Mouse (Mus musculus) liver, embryonic 14.5 days (tissue): ENCODE measurements around the gene Id2. TPM values are rescaled to one million over a fixed set of nuclear protein-coding genes. Genes with fewer than 3 reads are reported as not detected.

ENCODE experiments used
- ATAC-seq: fragments of 200-750 bp; cut with Nextera tagmentation; 2 replicates; pipeline ENCODE4 v1.8.0; 2017; ENCODE audit warnings: moderate number of reproducible peaks, mild to moderate bottlenecking, moderate library complexity; ENCODE audit not compliant: insufficient read depth
- DNase-seq, 3 experiments: peaks; one replicate each; pipeline ENCODE4 v3.0.0-alpha.2; 2012 to 2013; ENCODE audit warnings: low read depth in 3 of 3, low spot score in 3 of 3
- H3K27ac ChIP-seq: fragments of 300-500 bp; sonication (generic); 2 replicates; pipeline ENCODE4 v1.5.1; 2014; ENCODE audit warnings: moderate library complexity, mild to moderate bottlenecking, control low read depth, inconsistent platforms
- H3K27me3 ChIP-seq: fragments of 300-500 bp; sonication (generic); 2 replicates; pipeline ENCODE4 v1.6.1; 2014; ENCODE audit warnings: mild to moderate bottlenecking, low read length, moderate library complexity; ENCODE audit not compliant: control insufficient read depth, insufficient read depth
- H3K36me3 ChIP-seq: fragments of 300-500 bp; sonication (generic); replicated peaks from 2 replicates; pipeline ENCODE4 v1.6.1; 2014; ENCODE audit warnings: low read depth; ENCODE audit not compliant: control insufficient read depth, insufficient read depth
- H3K4me1 ChIP-seq, 2 experiments: fragments of 200-500 bp in 1 of 2; fragments of 300-500 bp in 1 of 2; sonication (generic) in 1 of 2; replicated peaks; 2 replicates each; pipeline ENCODE4 v1.6.1; 2012 to 2014; ENCODE audit warnings: antibody characterized with exemption in 1 of 2, inconsistent platforms in 1 of 2, low read length in 1 of 2; ENCODE audit not compliant: control insufficient read depth in 2 of 2, insufficient read depth in 2 of 2
- H3K4me2 ChIP-seq: fragments of 300-500 bp; sonication (generic); 2 replicates; pipeline ENCODE4 v1.6.1; 2014; ENCODE audit warnings: low read depth, mild to moderate bottlenecking, control low read depth, moderate library complexity
- H3K4me3 ChIP-seq, 2 experiments: fragments of 200-500 bp in 1 of 2; fragments of 300-500 bp in 1 of 2; sonication (generic) in 1 of 2; 2 replicates each; pipeline ENCODE4 v1.5.1; 2012 to 2014; ENCODE audit warnings: low read depth in 2 of 2, low read length in 2 of 2, mild to moderate bottlenecking in 2 of 2, control low read depth in 1 of 2, inconsistent platforms in 1 of 2, moderate library complexity in 1 of 2; ENCODE audit not compliant: insufficient read depth in 1 of 2
- H3K9ac ChIP-seq: fragments of 300-500 bp; sonication (generic); replicated peaks from 2 replicates; pipeline ENCODE4 v1.6.1; 2014; ENCODE audit warnings: mild to moderate bottlenecking, control low read depth, moderate library complexity
- H3K9me3 ChIP-seq: fragments of 300-500 bp; sonication (generic); 2 replicates; pipeline ENCODE4 v1.6.1; 2016; ENCODE audit warnings: low read length, mixed read lengths; ENCODE audit not compliant: control insufficient read depth
- CTCF ChIP-seq: IDR thresholded peaks from 2 replicates; pipeline ENCODE4 v1.5.1; 2016; ENCODE audit warnings: antibody characterized with exemption, low read depth, control low read depth
- EP300 ChIP-seq: IDR thresholded peaks from 2 replicates; pipeline ENCODE4 v1.6.1; 2016; ENCODE audit warnings: antibody characterized with exemption, low read depth
- WGBS: fragments of 180-500 bp; shearing (Covaris S2); extraction: QIAGEN DNeasy Blood & Tissue Kit; methylation state at CpG from one replicate; pipeline ENCODE4 v1.1.7; 2014; ENCODE audit not compliant: insufficient replicate concordance; 5-methylcytosine and 5-hydroxymethylcytosine counted together
- polyA plus RNA-seq, 2 experiments: library from polyadenylated mRNA; depleted of rRNA in 1 of 2; stranded (reverse) in 1 of 2; unstranded in 1 of 2; fragments of >200 nt; fragmentation: Nextera tagmentation in 1 of 2; extraction: Ambion mirVana in 1 of 2; gene quantifications; 2 replicates each; pipeline versions ENCODE4 v1.2.1 to v1.2.3; 2012 to 2014

Gene Id2
- polyA plus RNA-seq, 2 experiments = 46.3 to 114 TPM

- H3K4me2 ChIP-seq = no peak overlapping the region
- no peaks in the 10 kb centered on the region for H3K36me3 ChIP-seq
- no peak overlapping the region for H3K9ac ChIP-seq
- no peaks in the 10 kb centered on the region for H3K27me3 ChIP-seq
- no peaks in the 10 kb centered on the region for H3K9me3 ChIP-seq
- H3K27ac ChIP-seq = no peak overlapping the region
- H3K4me1 ChIP-seq = 0 out of 4 replicates have a peak, but pooled peaks cover 0 to 5% of the 10 kb centered on the region in 2 experiments
- TF ChIP-seq EP300 (no peak), CTCF (no peak)
- 50% methylated on average over 4 of the region's 4 CpGs for WGBS
- H3K4me3 ChIP-seq = no peak overlapping the region
- ATAC-seq (no peak), DNase-seq (no peak)
Measured at GRCm38 (mm10) chr12:25117856-25118511, 21.0 kb upstream of the Id2 start.

- no peaks in the 10 kb centered on the region for H3K9me3 ChIP-seq
- H3K27ac ChIP-seq = no peak overlapping the region
- no peaks in the 10 kb centered on the region for H3K27me3 ChIP-seq
- no peaks in the 10 kb centered on the region for H3K36me3 ChIP-seq
- no peak overlapping the region for H3K9ac ChIP-seq
- ATAC-seq (no peak), DNase-seq (no peak)
- WGBS = 38% methylated on average over 2 of the region's 2 CpGs
- H3K4me1 ChIP-seq = 0 out of 4 replicates have a peak, but pooled peaks cover 0 to 5% of the 10 kb centered on the region in 2 experiments
- TF ChIP-seq CTCF (no peak), EP300 (no peak)
- H3K4me3 ChIP-seq = no peak overlapping the region
- no peak overlapping the region for H3K4me2 ChIP-seq
Measured at GRCm38 (mm10) chr12:25116126-25116525, 19.2 kb upstream of the Id2 start.

- Histone ChIP-seq H3K36me3 (no peaks in the 10 kb centered on the region), H3K4me1 (0 out of 4 replicates have a peak, but pooled peaks cover 0 to 7% of the 10 kb centered on the region in 2 experiments), H3K27ac (no peak overlapping the region), H3K4me2 (no peak overlapping the region), H3K9me3 (no peaks in the 10 kb centered on the region), H3K4me3 (no peak overlapping the region), H3K27me3 (no peaks in the 10 kb centered on the region), H3K9ac (no peak overlapping the region)
- TF ChIP-seq CTCF (no peak), EP300 (no peak)
- DNase-seq (no peak), ATAC-seq (no peak)
- WGBS = 36% methylated on average over 1 of the region's 1 CpGs
Measured at GRCm38 (mm10) chr12:25114426-25114825, 17.5 kb upstream of the Id2 start.

DNA sequence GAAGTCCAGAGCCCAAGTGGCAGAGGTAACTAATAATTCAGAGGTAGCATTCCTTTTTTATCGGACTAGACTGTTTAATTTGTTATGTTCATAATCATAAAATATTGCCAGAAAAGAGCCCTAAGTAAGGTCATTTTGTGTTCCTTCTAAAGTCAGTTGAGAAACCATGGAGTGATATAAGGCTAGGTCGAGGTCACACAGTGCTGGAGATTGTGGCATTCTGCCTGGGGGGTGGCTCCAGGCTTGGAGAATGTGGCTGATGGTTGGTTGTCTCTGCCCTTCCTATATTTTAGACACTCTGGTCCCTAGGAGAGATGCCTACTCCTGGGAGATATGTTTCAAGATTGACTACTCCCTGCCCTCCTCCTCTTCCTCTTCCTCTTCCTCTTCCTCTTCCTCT lies 16.4 kb upstream of the Id2 start:
- ATAC-seq (no peak), DNase-seq (no peak)
- Histone ChIP-seq H3K9me3 (no peaks in the 10 kb centered on the region), H3K36me3 (no peaks in the 10 kb centered on the region), H3K27me3 (no peaks in the 10 kb centered on the region), H3K27ac (no peak overlapping the region), H3K4me1 (0 out of 4 replicates have a peak, but pooled peaks cover 0 to 7% of the 10 kb centered on the region in 2 experiments), H3K4me2 (no peak overlapping the region), H3K9ac (no peak overlapping the region), H3K4me3 (no peak overlapping the region)
- WGBS = 38% methylated on average over 2 of the region's 2 CpGs
- TF ChIP-seq CTCF = no peak
- TF ChIP-seq EP300 = no peak

- no peak overlapping the region for H3K4me3 ChIP-seq
- H3K4me2 ChIP-seq = no peak overlapping the region
- H3K27ac ChIP-seq = no peak overlapping the region
- TF ChIP-seq EP300 = no peak
- TF ChIP-seq CTCF = no peak
- H3K9ac ChIP-seq = no peak overlapping the region
- H3K9me3 ChIP-seq = no peaks in the 10 kb centered on the region
- no peaks in the 10 kb centered on the region for H3K27me3 ChIP-seq
- 0 out of 4 replicates have a peak, but pooled peaks cover 0 to 3% of the 10 kb centered on the region in 2 experiments for H3K4me1 ChIP-seq
- 65% methylated on average over 2 of the region's 2 CpGs for WGBS
- DNase-seq = no peak
- ATAC-seq = no peak
- H3K36me3 ChIP-seq = no peaks in the 10 kb centered on the region
Measured at GRCm38 (mm10) chr12:25112806-25113205, 15.9 kb upstream of the Id2 start.
